Mouse (Mus musculus) liver, embryonic 14.5 days (tissue): ENCODE measurements around the gene Avl9.

ENCODE experiments used
- CTCF ChIP-seq: IDR thresholded peaks from 2 replicates; pipeline ENCODE4 v1.5.1; 2016; ENCODE audit warnings: antibody characterized with exemption, low read depth, control low read depth
- EP300 ChIP-seq: IDR thresholded peaks from 2 replicates; pipeline ENCODE4 v1.6.1; 2016; ENCODE audit warnings: antibody characterized with exemption, low read depth

GRCm38 (mm10) chr6:56703931-56704900 lies 10.5 kb upstream of the Avl9 start, which contains the start of gene Lsm5:
- TF ChIP-seq CTCF (no peak; the same call in 1 of the 2 replicates), EP300 (no peak)
